Mouse (Mus musculus): Measurements from ENCODE around the gene Slco2a1. TPM values are rescaled to one million over a fixed set of nuclear protein-coding genes. Genes with fewer than 3 reads are reported as not detected.

The Slco2a1 gene
- polyA plus RNA-seq, 1 experiment from 2014 or later: 0.31 TPM

- Histone ChIP-seq H3K4me3 (ENCODE audit: low read depth, low read length) (no peak overlapping the region), H3K36me3 (ENCODE audit: control insufficient read depth, insufficient read depth, low read length) (no peaks in the 10 kb centered on the region), H3K9me3 (ENCODE audit: control insufficient read depth, low read length) (no peaks in the 10 kb centered on the region), H3K27ac (ENCODE audit: low read depth, low read length) (no peak overlapping the region), H3K27me3 (ENCODE audit: control insufficient read depth, insufficient read depth, low read length) (no peaks in the 10 kb centered on the region), H3K9ac (ENCODE audit: low read length) (no peak overlapping the region), H3K4me1 (ENCODE audit: control insufficient read depth, insufficient read depth, low read length) (no peaks in the 10 kb centered on the region), H3K4me2 (no peak overlapping the region)
- WGBS: 92% methylated on average over 3 of the region's 3 CpGs
- no peak for ATAC-seq (ENCODE audit: low FRiP score)
- no peak for DNase-seq (ENCODE audit: low spot score, missing footprints)
Measured at GRCm38 (mm10) chr9:103080211-103080610, 91.7 kb downstream of the Slco2a1 start.

DNA sequence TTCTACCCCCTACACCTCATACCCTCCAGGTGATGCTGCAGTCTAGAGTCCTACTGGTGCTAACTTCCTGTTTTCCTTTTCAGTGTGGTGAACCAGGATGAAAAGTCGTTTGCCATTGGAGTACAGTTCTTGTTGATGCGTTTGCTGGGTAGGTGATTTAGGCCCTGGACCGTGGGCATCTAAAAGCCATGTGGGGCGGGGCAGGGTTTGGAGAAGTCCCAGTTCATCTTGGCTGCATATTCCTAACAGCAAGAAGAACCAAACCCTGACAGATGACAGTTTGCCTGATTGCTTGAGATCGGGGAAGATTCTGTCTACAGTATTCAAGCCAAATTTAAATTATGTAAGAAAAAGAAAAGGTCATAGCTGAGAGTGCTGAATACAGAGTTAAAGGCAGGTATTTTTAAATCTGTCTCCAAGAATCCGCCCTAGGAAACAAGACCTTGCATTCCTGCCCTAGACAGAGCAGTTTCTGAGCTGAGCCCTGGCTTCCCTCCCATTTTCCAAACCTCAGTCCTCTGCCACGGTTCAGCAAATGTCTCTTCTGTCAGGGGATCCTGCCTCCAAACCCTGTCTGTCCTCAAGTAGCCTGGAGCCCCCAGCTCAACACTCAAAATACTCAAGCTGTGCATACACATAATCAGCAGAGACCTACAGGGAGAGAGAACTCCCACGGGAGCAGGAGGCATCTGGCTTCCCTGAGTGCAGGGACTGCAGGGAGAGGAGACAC, 93.9 kb downstream of the Slco2a1 start:
- H3K27me3 ChIP-seq (ENCODE audit: control insufficient read depth, insufficient read depth, low read length): no peaks in the 10 kb centered on the region
- no peak for DNase-seq (ENCODE audit: low spot score, missing footprints)

DNA sequence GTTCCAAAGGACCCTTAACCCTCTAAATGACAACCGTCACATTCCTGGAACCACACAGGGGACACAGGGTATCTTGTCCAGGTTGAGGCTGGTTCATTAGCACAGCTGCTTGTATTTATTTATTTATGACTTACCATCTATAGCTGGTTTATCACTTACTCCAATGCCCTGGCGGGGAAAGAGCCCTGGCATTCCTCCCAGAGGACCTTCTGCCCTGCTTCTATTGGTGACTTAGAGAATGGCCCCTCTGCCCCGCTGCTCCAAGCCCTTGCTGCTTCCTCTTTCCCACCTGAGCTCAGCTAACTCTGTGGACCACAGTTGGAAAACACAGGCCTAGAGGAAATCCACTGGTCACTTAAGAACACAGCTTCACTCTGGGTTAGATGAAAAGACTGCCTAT, 94.9 kb downstream of the Slco2a1 start:
- no peaks in the 10 kb centered on the region for H3K36me3 ChIP-seq (ENCODE audit: control insufficient read depth, insufficient read depth, low read length)
- no peak overlapping the region for H3K27ac ChIP-seq (ENCODE audit: low read depth, low read length)
- no peaks in the 10 kb centered on the region for H3K4me1 ChIP-seq (ENCODE audit: control insufficient read depth, insufficient read depth, low read length)
- no peak for DNase-seq (ENCODE audit: low spot score, missing footprints)
- H3K27me3 ChIP-seq (ENCODE audit: control insufficient read depth, insufficient read depth, low read length): no peaks in the 10 kb centered on the region
- ATAC-seq (ENCODE audit: low FRiP score): no peak
- 73% methylated on average over 3 of the region's 3 CpGs for WGBS
- no peak overlapping the region for H3K4me3 ChIP-seq (ENCODE audit: low read depth, low read length)
- H3K4me2 ChIP-seq: no peak overlapping the region
- H3K9ac ChIP-seq (ENCODE audit: low read length): no peak overlapping the region
- H3K9me3 ChIP-seq (ENCODE audit: control insufficient read depth, low read length): no peaks in the 10 kb centered on the region

More for the DNA sequence above, 93.9 kb downstream of the Slco2a1 start:
- Histone ChIP-seq H3K27ac (ENCODE audit: low read depth, low read length) (no peak overlapping the region), H3K9me3 (ENCODE audit: control insufficient read depth, low read length) (no peaks in the 10 kb centered on the region), H3K4me2 (no peak overlapping the region), H3K36me3 (ENCODE audit: control insufficient read depth, insufficient read depth, low read length) (no peaks in the 10 kb centered on the region), H3K9ac (ENCODE audit: low read length) (no peak overlapping the region), H3K4me3 (ENCODE audit: low read depth, low read length) (no peak overlapping the region), H3K4me1 (ENCODE audit: control insufficient read depth, insufficient read depth, low read length) (no peaks in the 10 kb centered on the region)
- WGBS: 81% methylated on average over 8 of the region's 8 CpGs
- ATAC-seq (ENCODE audit: low FRiP score): no peak

GRCm38 (mm10) chr9:103086736-103087135, 98.2 kb downstream of the Slco2a1 start:
- Histone ChIP-seq H3K9ac (ENCODE audit: low read length) (no peak overlapping the region), H3K27me3 (ENCODE audit: control insufficient read depth, insufficient read depth, low read length) (no peaks in the 10 kb centered on the region), H3K9me3 (ENCODE audit: control insufficient read depth, low read length) (no peaks in the 10 kb centered on the region), H3K27ac (ENCODE audit: low read depth, low read length) (no peak overlapping the region), H3K4me1 (ENCODE audit: control insufficient read depth, insufficient read depth, low read length) (no peaks in the 10 kb centered on the region), H3K4me3 (ENCODE audit: low read depth, low read length) (no peak overlapping the region), H3K36me3 (ENCODE audit: control insufficient read depth, insufficient read depth, low read length) (no peaks in the 10 kb centered on the region), H3K4me2 (no peak overlapping the region)
- ATAC-seq (ENCODE audit: low FRiP score): no peak
- DNase-seq (ENCODE audit: low spot score, missing footprints): peak; percentile 49
- WGBS: 90% methylated on average over 6 of the region's 6 CpGs

DNA sequence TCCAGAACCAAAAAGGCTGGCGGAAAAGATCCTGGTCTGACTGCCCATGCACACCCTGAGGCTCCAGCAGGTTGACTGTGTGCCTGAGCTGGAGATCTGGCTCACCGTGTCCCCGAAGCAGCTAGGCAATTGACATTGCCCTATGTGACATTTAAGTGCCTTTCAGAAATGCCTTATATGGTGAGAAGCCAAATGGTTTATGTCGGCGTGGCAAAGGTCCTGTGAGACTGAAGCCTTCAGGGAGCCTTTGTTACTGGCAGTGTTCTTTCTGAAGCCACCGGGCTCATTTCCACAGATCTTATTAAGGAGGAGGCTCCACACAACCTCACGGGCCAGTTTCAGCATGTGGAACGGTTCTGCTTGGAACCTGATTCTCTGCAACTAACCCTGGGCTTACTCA, 98.8 kb downstream of the Slco2a1 start:
- Histone ChIP-seq H3K36me3 (ENCODE audit: control insufficient read depth, insufficient read depth, low read length) (no peaks in the 10 kb centered on the region), H3K4me3 (ENCODE audit: low read depth, low read length) (no peak overlapping the region), H3K27me3 (ENCODE audit: control insufficient read depth, insufficient read depth, low read length) (no peaks in the 10 kb centered on the region), H3K9ac (ENCODE audit: low read length) (no peak overlapping the region), H3K4me1 (ENCODE audit: control insufficient read depth, insufficient read depth, low read length) (no peaks in the 10 kb centered on the region), H3K9me3 (ENCODE audit: control insufficient read depth, low read length) (no peaks in the 10 kb centered on the region), H3K27ac (ENCODE audit: low read depth, low read length) (no peak overlapping the region), H3K4me2 (no peak overlapping the region)
- ATAC-seq (ENCODE audit: low FRiP score) (no peak), DNase-seq (ENCODE audit: low spot score, missing footprints) (no peak)
- 78% methylated on average over 8 of the region's 8 CpGs for WGBS

DNA sequence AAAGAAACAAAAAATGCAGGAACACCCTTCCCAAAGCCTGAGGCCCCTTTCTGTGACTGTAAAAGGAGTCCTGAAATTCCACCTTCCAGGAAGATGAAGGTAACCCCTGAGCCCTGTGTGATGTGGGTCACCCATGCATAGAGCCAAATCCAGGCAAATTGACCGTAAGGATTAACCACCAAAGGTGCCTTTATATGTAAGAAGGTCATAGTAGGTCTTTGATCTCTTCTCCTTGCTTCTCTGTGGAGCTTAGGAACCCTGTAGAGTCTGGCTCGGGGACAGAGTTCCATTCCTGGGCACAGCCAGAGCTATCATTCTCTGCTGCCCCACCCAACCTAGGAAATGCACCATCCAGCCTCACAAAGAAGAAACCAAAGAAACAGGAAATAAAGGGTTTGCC, 100.1 kb downstream of the Slco2a1 start:
- H3K4me1 ChIP-seq (ENCODE audit: control insufficient read depth, insufficient read depth, low read length): no peaks in the 10 kb centered on the region
- no peak overlapping the region for H3K4me2 ChIP-seq
- DNase-seq (ENCODE audit: low spot score, missing footprints): no peak
- no peak overlapping the region for H3K4me3 ChIP-seq (ENCODE audit: low read depth, low read length)
- no peaks in the 10 kb centered on the region for H3K36me3 ChIP-seq (ENCODE audit: control insufficient read depth, insufficient read depth, low read length)
- no peak overlapping the region for H3K27ac ChIP-seq (ENCODE audit: low read depth, low read length)
- H3K9ac ChIP-seq (ENCODE audit: low read length): no peak overlapping the region
- H3K27me3 ChIP-seq (ENCODE audit: control insufficient read depth, insufficient read depth, low read length): no peaks in the 10 kb centered on the region
- no peak for ATAC-seq (ENCODE audit: low FRiP score)
- no peaks in the 10 kb centered on the region for H3K9me3 ChIP-seq (ENCODE audit: control insufficient read depth, low read length)
- 39% methylated on average over 2 of the region's 2 CpGs for WGBS

DNA sequence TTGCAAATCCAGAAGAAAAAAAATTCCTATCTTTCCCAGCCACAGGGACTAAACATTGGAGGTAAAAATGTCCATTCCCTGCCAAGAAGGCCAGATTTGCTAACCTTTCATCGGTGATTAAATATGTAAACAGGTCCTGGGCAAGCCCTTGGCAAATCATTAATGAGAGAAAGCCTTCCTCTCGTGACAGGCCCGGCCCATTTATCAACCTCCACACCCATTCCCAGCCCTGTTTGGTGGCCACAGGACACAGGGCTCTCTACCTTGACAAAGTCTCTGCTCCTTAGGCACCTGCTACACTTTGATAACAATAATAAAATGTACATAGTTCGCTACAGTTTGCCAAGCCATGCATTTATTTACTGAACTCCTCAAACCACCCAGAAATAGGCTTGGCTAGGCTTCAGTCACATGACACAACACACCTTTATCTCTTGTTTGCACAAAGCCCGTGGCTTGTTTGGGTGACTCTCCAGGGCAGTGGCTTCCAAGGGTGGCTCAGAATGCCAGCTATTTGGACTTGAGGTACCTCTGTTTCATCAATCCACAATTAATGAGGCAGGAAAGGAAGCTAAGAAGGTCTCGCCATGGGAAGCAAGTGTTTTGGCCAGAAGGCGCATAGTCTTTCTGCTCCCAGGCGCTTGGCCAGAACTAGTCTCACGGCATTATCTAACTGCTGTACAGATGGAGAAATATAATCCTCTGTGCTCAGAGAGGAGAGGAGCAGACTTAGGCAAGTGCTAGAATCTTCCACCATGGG, 101.8 kb downstream of the Slco2a1 start:
- Histone ChIP-seq H3K4me1 (ENCODE audit: control insufficient read depth, insufficient read depth, low read length) (no peaks in the 10 kb centered on the region), H3K4me2 (no peak overlapping the region), H3K4me3 (ENCODE audit: low read depth, low read length) (no peak overlapping the region), H3K36me3 (ENCODE audit: control insufficient read depth, insufficient read depth, low read length) (no peaks in the 10 kb centered on the region), H3K9ac (ENCODE audit: low read length) (no peak overlapping the region), H3K9me3 (ENCODE audit: control insufficient read depth, low read length) (no peaks in the 10 kb centered on the region), H3K27ac (ENCODE audit: low read depth, low read length) (no peak overlapping the region), H3K27me3 (ENCODE audit: control insufficient read depth, insufficient read depth, low read length) (no peaks in the 10 kb centered on the region)
- no peak for ATAC-seq (ENCODE audit: low FRiP score)
- WGBS: 82% methylated on average over 9 of the region's 9 CpGs
- no peak for DNase-seq (ENCODE audit: low spot score, missing footprints)

- no peak overlapping the region for H3K9ac ChIP-seq (ENCODE audit: low read length)
- H3K27me3 ChIP-seq (ENCODE audit: control insufficient read depth, insufficient read depth, low read length): no peaks in the 10 kb centered on the region
- peak; percentile 68 for DNase-seq (ENCODE audit: low spot score, missing footprints)
- no peaks in the 10 kb centered on the region for H3K9me3 ChIP-seq (ENCODE audit: control insufficient read depth, low read length)
- no peak for ATAC-seq (ENCODE audit: low FRiP score)
- no peaks in the 10 kb centered on the region for H3K36me3 ChIP-seq (ENCODE audit: control insufficient read depth, insufficient read depth, low read length)
- H3K4me2 ChIP-seq: no peak overlapping the region
- WGBS: 81% methylated on average over 16 of the region's 16 CpGs
- H3K27ac ChIP-seq (ENCODE audit: low read depth, low read length): no peak overlapping the region
- H3K4me1 ChIP-seq (ENCODE audit: control insufficient read depth, insufficient read depth, low read length): no peaks in the 10 kb centered on the region
- no peak overlapping the region for H3K4me3 ChIP-seq (ENCODE audit: low read depth, low read length)
Measured at GRCm38 (mm10) chr9:103091039-103091883, 102.7 kb downstream of the Slco2a1 start.

DNA sequence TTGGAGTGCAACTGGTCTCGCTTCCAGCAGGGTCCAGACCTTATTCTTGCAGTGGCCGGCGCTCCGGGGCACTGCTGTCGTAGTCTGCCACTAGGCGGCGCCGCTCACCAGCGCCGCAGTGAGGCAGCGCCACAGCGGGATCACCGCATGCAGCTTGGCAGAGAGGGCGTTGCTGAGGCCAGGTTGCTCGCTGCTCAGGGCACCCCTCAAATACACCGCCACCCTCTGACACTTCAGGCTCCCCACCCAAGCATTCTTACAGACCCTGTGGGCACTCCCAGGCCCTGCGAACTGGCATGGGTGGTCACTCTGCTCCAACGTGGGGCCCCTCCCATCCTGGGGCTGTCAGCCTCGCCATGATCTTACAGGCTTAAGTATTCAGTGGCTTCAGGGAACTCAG, 103.7 kb downstream of the Slco2a1 start:
- H3K4me1 ChIP-seq (ENCODE audit: control insufficient read depth, insufficient read depth, low read length): no peaks in the 10 kb centered on the region
- no peaks in the 10 kb centered on the region for H3K36me3 ChIP-seq (ENCODE audit: control insufficient read depth, insufficient read depth, low read length)
- H3K27me3 ChIP-seq (ENCODE audit: control insufficient read depth, insufficient read depth, low read length): no peaks in the 10 kb centered on the region
- H3K27ac ChIP-seq (ENCODE audit: low read depth, low read length): no peak overlapping the region
- ATAC-seq (ENCODE audit: low FRiP score) (peak; percentile 93), DNase-seq (ENCODE audit: low spot score, missing footprints) (peak; percentile 98)
- WGBS: under 1% methylated on average over 19 of the region's 19 CpGs
- H3K4me2 ChIP-seq: peak overlapping the region; percentile 76
- H3K9ac ChIP-seq (ENCODE audit: low read length): peak overlapping the region; percentile 59
- peak overlapping the region; percentile 36 for H3K4me3 ChIP-seq (ENCODE audit: low read depth, low read length)
- H3K9me3 ChIP-seq (ENCODE audit: control insufficient read depth, low read length): no peaks in the 10 kb centered on the region
